Mouse (Mus musculus): ENCODE measurements around the gene Rnf151. TPM values are rescaled to one million over a fixed set of nuclear protein-coding genes. Genes with fewer than 3 reads are reported as not detected.
"Not testable (repeated sequence)": the region's sequence is repeated elsewhere in the genome, so short reads cannot be mapped to it uniquely, and the experiment has no call there.

Gene Rnf151
- total and polyA plus RNA-seq, 2 experiments from 2014 or later, result not detected

GRCm38 (mm10) chr17:24723881-24724180, 6.0 kb upstream of the Rnf151 start:
- Histone ChIP-seq H3K27ac (ENCODE audit: low read depth, low read length) (peak overlapping the region; percentile 85), H3K4me3 (ENCODE audit: low read depth, low read length) (peak overlapping the region; percentile 87), H3K36me3 (ENCODE audit: insufficient read depth) (peaks cover 14% of the 10 kb centered on the region), H3K4me2 (ENCODE audit: low read depth) (peak overlapping the region; percentile 79), H3K4me1 (ENCODE audit: insufficient read depth) (peaks cover 11% of the 10 kb centered on the region), H3K9ac (peak overlapping the region; percentile 92), H3K9me3 (ENCODE audit: low read length) (no peaks in the 10 kb centered on the region), H3K27me3 (ENCODE audit: insufficient read depth, low read length) (no peaks in the 10 kb centered on the region)
- DNase-seq (no peak), ATAC-seq (no peak)
- WGBS, result 0% methylated on average over 15 of the region's 15 CpGs
- TF ChIP-seq CTCF (IDR thresholded peaks at IDR 0.05; ENCODE audit: low read depth), result no peak

DNA sequence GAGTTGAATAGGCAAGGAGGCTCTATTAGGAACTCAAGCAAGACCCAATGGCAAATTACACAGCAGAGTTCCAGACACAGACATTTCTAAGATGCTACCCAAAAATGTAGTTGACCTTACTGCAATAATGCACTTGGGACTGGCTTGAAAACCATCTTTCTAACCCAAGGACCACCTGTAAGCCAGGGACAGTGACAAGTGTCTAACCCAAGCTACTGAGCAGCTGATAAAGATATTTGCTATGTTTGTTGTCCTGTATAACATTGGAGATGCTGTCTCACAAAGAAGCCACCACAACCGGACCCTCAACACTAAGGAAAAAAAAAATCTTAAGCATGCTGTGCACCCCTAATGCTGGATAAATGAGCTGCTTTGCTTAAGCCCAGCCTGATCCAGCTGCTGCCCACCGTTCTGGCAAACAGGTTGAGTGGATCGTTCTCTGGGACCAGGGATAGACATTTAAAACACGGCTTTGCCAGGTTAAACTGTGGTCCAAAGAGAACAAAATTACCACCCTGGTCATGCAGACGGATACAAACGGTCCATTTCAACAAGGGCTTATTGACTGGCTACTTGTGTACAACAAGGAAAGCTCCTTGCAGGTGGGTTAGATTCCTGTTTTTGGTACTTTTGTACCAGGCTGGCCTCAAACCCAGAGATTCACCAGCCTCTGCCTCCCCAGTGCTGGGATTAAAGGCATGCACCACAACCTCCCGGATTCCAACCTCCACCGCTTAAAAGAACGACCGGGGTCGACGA, 5.4 kb upstream of the Rnf151 start:
- Histone ChIP-seq H3K36me3 (ENCODE audit: insufficient read depth) (peaks cover 14% of the 10 kb centered on the region), H3K9me3 (ENCODE audit: low read length) (no peaks in the 10 kb centered on the region), H3K27ac (ENCODE audit: low read depth, low read length) (peak overlapping the region; percentile 85), H3K4me1 (ENCODE audit: insufficient read depth) (peaks cover 11% of the 10 kb centered on the region), H3K4me3 (ENCODE audit: low read depth, low read length) (peak overlapping the region; percentile 87), H3K4me2 (ENCODE audit: low read depth) (peak overlapping the region; percentile 79), H3K27me3 (ENCODE audit: insufficient read depth, low read length) (no peaks in the 10 kb centered on the region), H3K9ac (peak overlapping the region; percentile 92)
- ATAC-seq (no peak), DNase-seq (no peak)
- 3% methylated on average over 12 of the region's 12 CpGs for WGBS
- TF ChIP-seq CTCF (IDR thresholded peaks at IDR 0.05; ENCODE audit: low read depth), result no peak

DNA sequence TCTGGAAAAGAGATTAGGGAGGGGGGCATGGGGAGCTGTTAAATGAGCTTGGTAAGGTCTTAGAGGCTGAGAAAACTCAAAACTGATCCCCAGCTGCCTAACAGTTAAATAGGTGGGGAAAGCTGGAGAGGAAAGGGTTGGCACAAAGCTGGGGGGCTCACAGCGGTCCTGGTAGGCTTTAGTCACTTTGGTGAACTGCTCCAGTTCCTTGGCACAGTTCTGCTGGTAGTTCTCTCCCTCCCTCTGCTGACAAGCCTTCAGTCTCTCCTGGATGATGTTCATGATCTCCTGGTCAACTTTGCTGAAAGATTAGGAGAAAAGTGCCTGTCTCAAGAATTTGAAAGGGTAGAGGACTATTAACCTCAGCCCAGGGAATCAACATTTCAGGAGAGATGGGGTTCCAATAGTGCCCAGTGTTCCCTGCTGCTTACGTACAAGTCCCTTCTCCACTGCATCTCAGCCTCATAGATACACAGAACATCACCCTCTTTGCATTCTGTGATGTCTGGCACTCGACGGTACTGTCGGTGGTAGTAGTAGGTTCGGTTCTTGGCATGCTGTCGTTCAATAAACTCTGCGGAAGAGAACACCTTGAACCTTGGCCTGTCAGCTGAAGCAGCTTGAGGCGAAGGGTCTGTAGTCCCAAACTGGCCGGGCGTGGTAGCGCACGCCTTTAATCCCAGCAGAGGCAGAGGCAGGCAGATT, 4.5 kb upstream of the Rnf151 start:
- no peak overlapping the region for H3K4me3 ChIP-seq (ENCODE audit: low read depth, low read length)

DNA sequence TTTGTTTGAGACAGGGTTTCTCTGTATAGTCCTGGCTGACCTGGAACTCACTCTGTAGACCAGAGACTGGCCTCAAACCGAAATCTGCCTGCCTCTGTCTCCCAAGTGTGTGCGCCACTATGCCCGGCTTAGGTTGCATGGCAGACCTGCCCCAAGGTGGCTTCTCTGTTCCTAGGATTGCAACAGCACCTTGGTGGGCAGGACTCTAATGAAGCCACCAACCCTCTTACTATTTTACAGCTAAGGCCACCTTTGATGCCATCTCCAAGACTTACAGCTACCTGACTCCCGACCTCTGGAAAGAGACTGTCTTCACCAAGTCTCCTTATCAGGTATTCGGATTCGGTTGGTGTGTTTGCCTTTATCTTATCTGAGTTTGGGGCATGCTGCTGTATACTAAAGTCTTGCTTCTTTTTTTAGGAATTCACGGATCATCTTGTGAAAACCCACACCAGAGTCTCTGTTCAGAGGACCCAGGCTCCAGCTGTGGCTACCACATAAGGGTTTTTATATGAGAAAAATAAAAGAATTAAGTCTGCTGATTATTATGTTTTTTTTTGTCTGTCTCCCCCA, 3.6 kb upstream of the Rnf151 start:
- Histone ChIP-seq H3K9ac (peak overlapping the region; percentile 33), H3K4me3 (ENCODE audit: low read depth, low read length) (peak overlapping the region; percentile 17)
- WGBS, result 72% methylated on average over 7 of the region's 7 CpGs

More for the DNA sequence above, 4.5 kb upstream of the Rnf151 start:
- no peak overlapping the region for H3K27ac ChIP-seq (ENCODE audit: low read depth, low read length)
- peaks cover 14% of the 10 kb centered on the region for H3K36me3 ChIP-seq (ENCODE audit: insufficient read depth)
- DNase-seq (no peak), ATAC-seq (no peak)
- H3K4me2 ChIP-seq (ENCODE audit: low read depth), result 0 out of 2 replicates have a peak overlapping the region, but pooled peaks have one; percentile 79
- TF ChIP-seq CTCF (IDR thresholded peaks at IDR 0.05; ENCODE audit: low read depth), result no peak
- WGBS, result 34% methylated on average over 13 of the region's 13 CpGs
- H3K27me3 ChIP-seq (ENCODE audit: insufficient read depth, low read length), result no peaks in the 10 kb centered on the region
- no peaks in the 10 kb centered on the region for H3K9me3 ChIP-seq (ENCODE audit: low read length)
- peaks cover 11% of the 10 kb centered on the region for H3K4me1 ChIP-seq (ENCODE audit: insufficient read depth)
- H3K9ac ChIP-seq, result no peak overlapping the region

GRCm38 (mm10) chr17:24720616-24721015, 2.8 kb upstream of the Rnf151 start:
- H3K36me3 ChIP-seq (ENCODE audit: insufficient read depth), result peaks cover 14% of the 10 kb centered on the region
- not testable (repeated sequence) for ATAC-seq; H3K27me3 ChIP-seq (ENCODE audit: insufficient read depth, low read length); H3K9me3 ChIP-seq (ENCODE audit: low read length)
- peak overlapping the region; percentile 91; the same call in 1 of the 2 replicates for H3K27ac ChIP-seq (ENCODE audit: low read depth, low read length)
- peak overlapping the region; percentile 71 for H3K4me2 ChIP-seq (ENCODE audit: low read depth)
- peak overlapping the region; percentile 87 for H3K9ac ChIP-seq
- WGBS, result under 1% methylated on average over 11 of the region's 11 CpGs
- peak overlapping the region; percentile 86 for H3K4me3 ChIP-seq (ENCODE audit: low read depth, low read length)
- DNase-seq, result peak; percentile 30
- peaks cover 11% of the 10 kb centered on the region for H3K4me1 ChIP-seq (ENCODE audit: insufficient read depth)

More for the DNA sequence above, 3.6 kb upstream of the Rnf151 start:
- not testable (repeated sequence) for H3K27ac ChIP-seq (ENCODE audit: low read depth, low read length); H3K9me3 ChIP-seq (ENCODE audit: low read length); DNase-seq; H3K27me3 ChIP-seq (ENCODE audit: insufficient read depth, low read length); ATAC-seq
- peak overlapping the region; percentile 71 for H3K4me2 ChIP-seq (ENCODE audit: low read depth)
- H3K4me1 ChIP-seq (ENCODE audit: insufficient read depth), result peaks cover 11% of the 10 kb centered on the region
- peaks cover 14% of the 10 kb centered on the region for H3K36me3 ChIP-seq (ENCODE audit: insufficient read depth)

- ATAC-seq (peak; percentile 98), DNase-seq (peak; percentile 99)
- peak overlapping the region; percentile 91 for H3K27ac ChIP-seq (ENCODE audit: low read depth, low read length)
- peak overlapping the region; percentile 87 for H3K9ac ChIP-seq
- H3K4me3 ChIP-seq (ENCODE audit: low read depth, low read length), result peak overlapping the region; percentile 86
- peaks cover 14% of the 10 kb centered on the region for H3K36me3 ChIP-seq (ENCODE audit: insufficient read depth)
- no peaks in the 10 kb centered on the region for H3K9me3 ChIP-seq (ENCODE audit: low read length)
- TF ChIP-seq CTCF (IDR thresholded peaks at IDR 0.05; ENCODE audit: low read depth), result no peak; the same call in 1 of the 2 replicates
- WGBS, result 1% methylated on average over 59 of the region's 61 CpGs
- H3K4me1 ChIP-seq (ENCODE audit: insufficient read depth), result peaks cover 11% of the 10 kb centered on the region
- no peaks in the 10 kb centered on the region for H3K27me3 ChIP-seq (ENCODE audit: insufficient read depth, low read length)
- H3K4me2 ChIP-seq (ENCODE audit: low read depth), result peak overlapping the region; percentile 71
Measured at GRCm38 (mm10) chr17:24719494-24720222, 1.8 kb upstream of the Rnf151 start.

- peak overlapping the region; percentile 86 for H3K4me3 ChIP-seq (ENCODE audit: low read depth, low read length)
- H3K9me3 ChIP-seq (ENCODE audit: low read length); ATAC-seq; DNase-seq; H3K27ac ChIP-seq (ENCODE audit: low read depth, low read length); H3K27me3 ChIP-seq (ENCODE audit: insufficient read depth, low read length): not testable (repeated sequence)
- H3K4me2 ChIP-seq (ENCODE audit: low read depth), result peak overlapping the region; percentile 67
- H3K9ac ChIP-seq, result peak overlapping the region; percentile 85
- WGBS, result 70% methylated on average over 5 of the region's 5 CpGs
- H3K4me1 ChIP-seq (ENCODE audit: insufficient read depth), result peaks cover 11% of the 10 kb centered on the region
- H3K36me3 ChIP-seq (ENCODE audit: insufficient read depth), result peaks cover 14% of the 10 kb centered on the region
Measured at GRCm38 (mm10) chr17:24718938-24719337, 1.1 kb upstream of the Rnf151 start.

All from forebrain, postnatal 0 days (tissue).